Mouse (Mus musculus): Measurements from ENCODE around the gene Snx14.

Gene Snx14

DNA sequence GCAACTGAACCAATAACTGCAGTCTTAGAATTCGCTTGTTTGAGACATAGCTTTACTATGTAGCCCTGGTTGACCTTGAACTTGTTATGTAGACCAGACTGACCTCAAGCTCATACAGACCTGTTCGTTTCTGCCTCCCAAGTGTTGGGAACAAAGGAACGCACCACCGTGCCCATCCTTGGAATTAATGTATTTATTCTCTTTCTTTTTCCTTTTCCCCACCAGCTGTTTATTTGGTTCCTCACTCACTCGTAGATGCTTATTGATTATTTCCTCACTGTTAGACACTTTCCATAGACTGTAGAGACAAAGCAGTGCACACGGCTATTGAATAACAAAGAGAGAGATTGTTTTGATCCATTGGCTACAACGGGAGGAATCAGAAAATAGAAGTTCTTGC lies 96.5 kb downstream of the Snx14 start:
- DNase-seq = no peak

DNA sequence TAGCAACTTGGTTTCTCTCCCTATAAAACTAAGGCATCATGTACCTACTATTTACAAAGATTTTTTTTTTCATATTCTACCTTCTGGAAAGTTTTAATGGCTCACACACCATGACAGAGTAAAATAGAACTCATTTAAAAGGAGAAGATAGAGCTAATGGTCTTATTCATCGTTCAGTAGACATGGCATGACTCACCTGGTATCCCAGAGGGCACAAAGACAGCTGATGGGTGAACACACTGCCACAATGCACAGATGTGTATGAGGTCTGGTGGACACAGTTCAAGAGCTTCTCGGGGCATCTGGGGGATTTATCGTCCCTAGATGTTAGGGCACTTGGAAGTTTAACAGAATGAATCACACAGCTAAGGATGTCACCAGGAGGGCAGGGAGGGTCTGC lies 97.9 kb downstream of the Snx14 start:
- DNase-seq = no peak

DNA sequence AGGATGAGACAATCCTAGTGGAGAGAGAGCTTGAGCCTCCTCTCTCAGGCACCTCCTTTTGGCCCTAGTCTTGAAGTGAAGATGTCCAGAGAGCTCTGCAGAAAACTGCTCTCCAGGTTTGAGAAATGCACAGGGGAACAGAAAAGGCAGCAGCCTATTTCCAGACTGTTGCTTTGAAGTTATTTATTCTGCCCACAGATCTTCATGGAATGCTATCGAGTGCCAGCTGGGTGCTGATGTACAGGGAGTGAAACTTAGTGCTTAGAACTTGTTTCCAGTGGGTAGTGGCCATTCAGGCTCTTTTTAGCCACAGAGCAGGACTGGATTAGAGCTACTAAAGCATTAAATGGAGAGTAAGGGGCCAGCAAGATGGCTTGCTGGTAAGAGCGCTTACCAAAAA lies 102.9 kb downstream of the Snx14 start:
- no peak for DNase-seq

- no peak for DNase-seq
Observed at GRCm38 (mm10) chr9:88332447-88332846, 106.3 kb downstream of the Snx14 start.

GRCm38 (mm10) chr9:88330316-88330715 lies 108.4 kb downstream of the Snx14 start:
- DNase-seq = no peak

DNA sequence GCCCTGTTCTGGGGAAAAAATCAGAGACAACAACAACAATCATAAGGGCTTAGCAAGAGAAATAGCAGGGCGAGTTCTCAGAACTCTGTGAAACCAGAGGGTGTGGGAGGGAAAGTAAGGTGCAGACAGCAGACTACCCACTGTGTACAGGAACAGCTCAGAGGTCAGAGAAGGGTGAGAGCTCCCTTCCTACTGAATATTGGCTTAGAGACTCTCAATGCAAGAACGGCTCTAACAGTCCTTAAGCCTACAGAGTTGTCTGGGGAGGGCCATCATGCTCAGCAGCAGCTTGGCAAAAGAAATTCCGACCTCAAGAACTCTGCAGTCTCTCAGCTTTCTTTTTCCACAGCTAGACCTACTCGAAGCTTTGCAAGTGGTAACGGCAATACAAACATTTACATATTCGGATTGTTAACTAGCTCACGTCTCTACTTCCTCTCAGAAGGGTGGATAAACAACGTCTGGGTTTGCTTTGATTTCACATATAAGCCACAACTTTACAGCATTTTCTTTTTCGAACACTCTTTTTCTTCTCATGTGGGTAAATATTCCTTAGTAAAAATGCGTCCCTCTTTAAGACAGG lies 109.5 kb downstream of the Snx14 start:
- DNase-seq = no peak

DNA sequence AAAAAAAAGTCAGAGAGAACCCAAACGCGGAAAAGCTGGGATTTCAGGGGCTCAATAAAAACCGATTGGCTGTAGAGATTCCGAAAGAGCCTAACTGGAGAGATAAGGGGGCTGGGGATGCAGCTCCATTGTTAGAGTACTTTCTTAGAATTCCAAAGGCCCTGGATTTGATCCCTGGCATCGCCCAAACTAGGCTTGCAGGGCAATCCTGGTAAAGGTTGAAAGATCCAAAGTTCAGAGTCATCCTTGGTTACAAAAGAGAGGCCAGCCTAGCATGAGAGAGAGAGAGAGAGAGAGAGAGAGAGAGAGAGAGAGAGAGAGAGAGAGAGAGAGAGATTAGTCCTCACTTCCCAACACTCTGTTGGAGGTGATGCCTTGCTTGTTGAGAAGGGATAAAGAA lies 110.1 kb downstream of the Snx14 start:
- DNase-seq = no peak

- DNase-seq = peak; percentile 67
Observed at GRCm38 (mm10) chr9:88326930-88327901, 111.5 kb downstream of the Snx14 start, which contains the start of gene Nt5e. Nt5e (plus strand) TSS chr9:88327197.
